Mouse (Mus musculus) ES-E14 (cell line): ENCODE measurements at regions not wholly inside any gene's neighbourhood (a gene's known extent, or its start where the extent isn't known, plus 50 kb on each side); places are given as distances from the start of the nearest gene placed in this dataset.

Source experiments
- CHD2 ChIP-seq: IDR thresholded peaks from 2 replicates; pipeline ENCODE4 v1.6.1; 2014; ENCODE audit warnings: mild to moderate bottlenecking, low read depth, low read length, inconsistent platforms
- HCFC1 ChIP-seq: IDR thresholded peaks from 2 replicates; pipeline ENCODE4 v1.6.1; 2012; ENCODE audit warnings: low read length, inconsistent platforms, borderline replicate concordance; ENCODE audit not compliant: insufficient read depth
- ZC3H11A ChIP-seq: IDR thresholded peaks from 2 replicates; pipeline ENCODE4 v1.6.1; 2012; ENCODE audit warnings: low read depth, mild to moderate bottlenecking, inconsistent platforms, low read length, borderline replicate concordance
- ZNF384 ChIP-seq: IDR thresholded peaks from 2 replicates; pipeline ENCODE4 v1.6.1; 2012; ENCODE audit warnings: low read depth, low read length, inconsistent platforms

GRCm38 (mm10) chr3:15200309-15200708, 131.8 kb downstream of the Gm9733 start:
- TF ChIP-seq HCFC1 (no peak), ZC3H11A (no peak), ZNF384 (no peak), CHD2 (no peak)
